17 mouse cellular contexts compared by ENCODE assay signal in the genomic region with DNA sequence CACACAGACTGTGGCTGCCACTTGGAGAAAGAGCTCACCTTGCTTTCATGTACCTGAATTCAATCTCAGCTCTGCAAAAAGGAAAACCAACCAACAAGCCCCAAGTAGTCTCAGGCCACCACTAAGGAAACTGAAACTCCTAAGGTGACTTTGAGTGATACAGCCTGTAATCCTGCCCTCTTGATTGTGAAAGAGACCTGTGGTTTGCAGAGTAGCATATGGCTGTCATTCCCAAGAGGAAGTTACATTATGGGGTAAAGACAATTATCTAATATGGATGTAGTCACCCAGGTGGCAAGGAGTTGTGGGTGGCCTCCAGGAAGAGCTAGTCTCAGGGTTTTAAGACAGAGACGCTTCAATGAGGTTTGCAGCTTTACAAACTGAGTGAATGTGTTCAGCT.
"Had no signal": no experiment of that assay in that cellular context is flagged by ENCODE, and none has a peak within 500 bp of the region (broad histone marks: within the 10 kb centered on the region; RNA-seq: fewer than 3 reads in every experiment).

No protein-coding gene starts in this region.

- DNase-seq: kidney, adult 2 months; kidney, postnatal 36 days; liver; lung, adult 2 months; thymus, adult 2 months; thymus, postnatal 14 days; thymus, postnatal 4 days had no signal

- H3K4me3 ChIP-seq: limb, embryonic 10.5 days; limb, embryonic 13.5 days; liver, embryonic 12.5 days; liver, embryonic 15.5 days; megakaryocyte, embryonic 14.5 days; midbrain, embryonic 10.5 days; midbrain, embryonic 13.5 days had no signal

- H3K27ac ChIP-seq: kidney, postnatal 0 days; limb, embryonic 10.5 days; limb, embryonic 13.5 days; liver, embryonic 12.5 days; liver, embryonic 15.5 days; midbrain, embryonic 10.5 days; midbrain, embryonic 13.5 days had no signal

- H3K36me3 ChIP-seq: liver, embryonic 15.5 days; midbrain, embryonic 13.5 days had no signal

- H3K9me3 ChIP-seq: liver, embryonic 12.5 days; liver, embryonic 15.5 days; megakaryocyte, embryonic 14.5 days had no signal

- H3K9ac ChIP-seq: limb, embryonic 13.5 days; liver, embryonic 12.5 days; liver, embryonic 15.5 days; midbrain, embryonic 13.5 days had no signal

- ATAC-seq: intestine, postnatal 0 days; liver, embryonic 12.5 days; midbrain, embryonic 13.5 days; midbrain, embryonic 16.5 days had no signal

- H3K27me3 ChIP-seq: limb, embryonic 13.5 days; liver, embryonic 12.5 days; liver, embryonic 15.5 days; megakaryocyte, embryonic 14.5 days; midbrain, embryonic 13.5 days had no signal

- H3K4me1 ChIP-seq: midbrain, embryonic 13.5 days had no signal
